Mouse (Mus musculus) adrenal gland, postnatal 36 days (tissue): ENCODE measurements around the gene Htr1d. TPM values are rescaled to one million over a fixed set of nuclear protein-coding genes. Genes with fewer than 3 reads are reported as not detected.
A peak's percentile ranks its signal among the peaks of the same experiment; 100 is the strongest.

Source experiments
- DNase-seq, 2 experiments: peaks; one replicate each; pipeline ENCODE4 v3.0.0; 2021; ENCODE audit warnings: mixed read lengths in 1 of 2
- long read RNA-seq, 2 experiments: library from polyadenylated mRNA; stranded (forward); transcript quantifications; one replicate each; pipeline ENCODE4 v2.0.0; 2021; ENCODE audit warnings: borderline sequencing depth in 2 of 2
- total RNA-seq, 2 experiments: library from RNA; stranded (reverse); gene quantifications; 2 replicates each; pipeline ENCODE4 v1.2.3; 2021

The Htr1d gene
- under 1 TPM in 1 of 2 experiments, not detected in 1; 0.10 TPM for total RNA-seq
- long read RNA-seq, experiment 1, result 0 reads
- long read RNA-seq, experiment 2, result 0 reads

- no peak for DNase-seq
Measured at GRCm38 (mm10) chr4:136423224-136423623, at the start of gene Htr1d. Gene Htr1d, plus strand, starts transcription at chr4:136423524.

- peak; percentile 39 to 51 for DNase-seq
Measured at GRCm38 (mm10) chr4:136377001-136377400, 46.3 kb upstream of the Htr1d start.

DNA sequence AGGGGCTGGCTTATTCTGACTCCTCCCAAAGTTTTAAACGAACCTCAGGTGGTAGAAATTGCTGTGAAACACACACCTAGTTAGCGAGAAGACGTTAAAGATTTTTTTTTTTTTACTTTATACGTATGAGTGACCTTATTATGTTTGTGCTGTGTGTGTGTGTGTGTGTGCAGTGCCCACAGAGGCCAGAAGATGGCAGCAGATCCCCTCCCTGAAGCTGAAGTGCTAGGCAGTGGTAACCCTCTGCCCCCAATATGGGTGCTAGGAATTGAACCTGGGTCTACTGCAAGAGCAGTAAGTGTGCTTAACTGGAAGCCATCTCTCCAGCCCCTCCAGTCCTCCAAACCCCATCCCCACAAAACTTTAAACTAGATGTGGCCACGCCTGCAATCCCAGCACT, 40.3 kb upstream of the Htr1d start:
- DNase-seq, result no peak

GRCm38 (mm10) chr4:136383839-136384238, 39.5 kb upstream of the Htr1d start:
- no peak for DNase-seq

DNA sequence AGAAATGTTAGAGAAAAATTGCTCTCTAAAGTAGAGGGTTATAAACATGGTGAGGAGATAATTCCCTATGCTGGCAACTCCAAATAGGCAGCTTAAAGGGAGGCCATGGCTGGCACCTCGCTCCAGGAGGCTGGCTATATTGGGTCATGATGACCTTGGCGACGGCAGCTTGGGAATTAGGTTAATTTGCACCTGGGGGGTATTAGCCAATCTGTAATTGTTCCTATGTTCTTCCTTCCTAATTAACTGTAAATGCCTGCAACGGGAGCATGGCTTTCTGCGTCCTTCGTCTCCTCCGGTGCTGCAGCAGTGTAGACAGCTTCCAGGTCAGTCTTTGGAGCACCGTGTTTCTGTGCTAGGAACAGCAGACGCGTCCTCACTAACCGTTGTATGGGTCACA, 36.1 kb upstream of the Htr1d start:
- no peak for DNase-seq

DNA sequence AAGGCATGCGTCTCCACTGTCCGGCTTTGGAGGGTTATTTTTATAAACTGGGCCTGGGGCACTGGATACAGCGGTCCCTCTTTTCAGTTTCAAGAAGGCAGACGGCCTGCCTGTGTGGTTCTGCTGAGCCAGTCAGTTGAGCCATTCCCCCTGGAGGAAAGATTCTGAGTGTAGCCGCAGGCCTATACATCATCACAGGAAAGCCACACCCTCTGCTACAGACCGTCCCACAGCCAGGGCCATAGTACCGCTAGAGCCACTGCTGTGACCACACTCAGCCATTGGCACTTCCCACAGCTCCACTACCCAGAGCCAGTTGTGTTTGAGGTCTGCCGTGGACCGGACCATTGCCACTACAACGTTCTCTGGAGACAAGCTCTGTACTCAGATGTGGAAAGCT, 21.5 kb upstream of the Htr1d start:
- no peak for DNase-seq

DNA sequence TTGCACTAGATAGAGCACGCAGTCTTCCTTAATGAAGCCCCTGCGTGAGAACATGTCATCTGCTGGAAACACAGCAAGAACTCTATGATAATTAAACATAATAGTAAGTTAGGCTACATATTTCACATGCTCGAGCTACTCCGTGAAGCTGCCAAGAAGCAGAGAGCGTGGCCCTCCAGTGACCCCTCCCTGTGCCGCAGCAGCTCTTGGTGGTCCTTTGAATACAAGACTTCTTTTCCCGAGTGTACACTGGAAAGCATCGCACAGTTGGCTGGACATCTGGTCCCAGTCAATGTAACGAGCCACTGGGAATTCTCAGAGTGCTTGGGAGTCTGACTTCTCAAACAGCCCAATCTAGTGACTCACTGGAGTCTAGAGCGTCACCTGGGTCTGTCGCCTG, 15.5 kb upstream of the Htr1d start:
- no peak for DNase-seq

DNA sequence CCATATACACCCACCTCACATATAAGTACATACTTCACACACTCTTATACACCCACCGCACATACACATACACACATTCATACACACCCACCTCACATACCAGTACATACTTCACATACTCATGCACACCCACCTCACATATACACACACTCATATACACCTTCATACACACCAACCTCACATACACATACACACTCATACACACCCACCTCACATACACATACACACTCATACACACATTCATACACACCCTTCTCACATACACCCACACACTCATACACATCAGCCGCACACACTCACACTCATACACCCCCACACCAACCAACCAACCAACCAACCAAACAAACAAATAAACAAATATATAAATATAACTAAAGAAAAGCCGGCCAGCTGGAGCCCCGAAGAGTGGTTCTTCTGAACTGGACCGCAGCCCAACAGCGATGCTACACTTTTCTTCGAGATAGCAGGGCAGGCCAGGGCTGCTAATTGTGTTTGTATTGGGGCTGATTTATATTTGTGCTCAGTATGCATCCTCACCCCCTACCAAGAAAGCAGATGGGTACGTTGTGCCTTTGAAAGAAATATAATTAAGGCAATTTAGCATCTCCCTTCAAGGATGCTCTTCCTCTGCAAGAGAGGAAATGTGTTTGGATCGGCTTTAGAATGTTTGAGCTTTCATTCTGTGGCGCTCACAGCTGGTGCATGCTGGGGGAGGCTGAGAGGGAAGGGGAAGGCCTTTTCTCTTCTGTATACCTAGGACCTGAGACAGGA, 11.1 kb upstream of the Htr1d start:
- DNase-seq, result no peak

GRCm38 (mm10) chr4:136415477-136415876, 7.8 kb upstream of the Htr1d start:
- no peak for DNase-seq

GRCm38 (mm10) chr4:136418962-136419361, 4.4 kb upstream of the Htr1d start:
- DNase-seq, result no peak

GRCm38 (mm10) chr4:136419386-136419785, 3.9 kb upstream of the Htr1d start:
- DNase-seq, result no peak

DNA sequence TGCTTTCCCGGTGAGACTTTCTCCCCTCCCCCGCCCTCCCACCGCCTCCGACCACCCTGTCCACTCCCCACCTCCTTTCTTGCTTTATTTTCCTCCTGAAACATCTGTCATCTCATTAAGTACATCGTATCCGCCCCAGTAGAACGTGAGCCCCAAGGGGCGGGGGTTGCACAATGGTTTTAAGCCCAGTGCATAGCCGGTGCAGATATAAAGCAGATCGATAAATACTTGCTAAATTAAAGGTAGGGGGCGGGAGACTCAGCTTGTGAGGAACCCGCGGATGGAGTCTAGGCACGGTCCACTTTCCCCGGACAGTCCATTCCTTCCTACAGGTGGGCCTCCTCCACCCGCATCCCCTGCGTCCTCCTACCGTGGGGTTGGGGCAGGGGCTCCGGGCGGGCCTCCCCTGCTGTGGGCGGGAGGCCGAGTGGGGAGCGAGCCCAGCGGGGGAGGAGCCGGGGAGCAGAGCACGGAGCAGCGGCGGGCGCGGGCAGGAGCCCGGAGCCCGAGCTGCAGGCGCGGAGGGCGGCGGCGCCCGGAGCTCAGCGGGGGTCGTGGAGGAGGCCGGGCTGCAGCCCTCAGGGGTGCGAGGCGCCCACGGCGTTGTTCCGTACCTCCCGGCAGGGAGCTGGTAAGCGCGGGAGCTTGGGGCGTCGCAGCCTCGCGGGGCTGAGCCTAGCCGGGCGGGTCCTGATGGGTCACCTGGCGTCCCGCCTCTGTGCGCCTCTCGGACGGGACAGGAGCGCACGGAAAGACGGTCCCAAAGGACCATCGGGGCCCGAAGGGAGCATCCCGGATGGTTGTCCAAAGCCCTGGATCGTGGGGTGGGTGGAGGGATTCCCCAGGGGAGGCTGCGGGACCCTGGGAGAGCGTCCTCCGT, 1.0 kb downstream of the Htr1d start:
- DNase-seq, result peak in 1 of 2 experiments; percentile 18

- peak; percentile 15 to 35 for DNase-seq
Measured at GRCm38 (mm10) chr4:136425000-136425288, 1.6 kb downstream of the Htr1d start.

GRCm38 (mm10) chr4:136430609-136431375, 7.5 kb downstream of the Htr1d start:
- DNase-seq, result no peak

GRCm38 (mm10) chr4:136431376-136431693, 8.0 kb downstream of the Htr1d start:
- DNase-seq, result peak; percentile 31 to 70

GRCm38 (mm10) chr4:136434029-136434428, 10.7 kb downstream of the Htr1d start:
- DNase-seq, result peak; percentile 68 to 69

GRCm38 (mm10) chr4:136439106-136439505, 15.8 kb downstream of the Htr1d start:
- no peak for DNase-seq

- DNase-seq, result no peak
Measured at GRCm38 (mm10) chr4:136441354-136442043, 18.2 kb downstream of the Htr1d start.

GRCm38 (mm10) chr4:136444561-136444960, 21.2 kb downstream of the Htr1d start:
- DNase-seq, result no peak

GRCm38 (mm10) chr4:136449795-136450194, 26.5 kb downstream of the Htr1d start:
- no peak for DNase-seq

DNA sequence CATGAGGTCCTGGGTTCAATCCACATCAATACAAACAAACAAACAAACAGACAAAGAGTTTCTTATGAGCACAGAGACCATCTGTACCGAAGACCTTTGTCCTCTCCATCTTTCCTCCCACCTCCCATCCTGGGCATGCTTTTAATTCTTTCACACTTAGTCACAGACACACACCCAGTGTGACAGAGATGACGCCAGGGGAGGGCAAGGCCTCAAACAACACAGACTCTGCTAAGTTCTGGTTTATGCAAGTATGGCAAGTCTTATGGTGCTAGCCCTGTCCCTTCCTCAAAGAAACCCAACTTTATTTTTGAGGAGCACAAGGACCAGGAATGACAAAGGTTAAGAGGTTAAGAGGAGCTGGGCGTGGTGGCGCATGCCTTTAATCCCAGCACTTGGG, 26.9 kb downstream of the Htr1d start:
- no peak for DNase-seq

DNA sequence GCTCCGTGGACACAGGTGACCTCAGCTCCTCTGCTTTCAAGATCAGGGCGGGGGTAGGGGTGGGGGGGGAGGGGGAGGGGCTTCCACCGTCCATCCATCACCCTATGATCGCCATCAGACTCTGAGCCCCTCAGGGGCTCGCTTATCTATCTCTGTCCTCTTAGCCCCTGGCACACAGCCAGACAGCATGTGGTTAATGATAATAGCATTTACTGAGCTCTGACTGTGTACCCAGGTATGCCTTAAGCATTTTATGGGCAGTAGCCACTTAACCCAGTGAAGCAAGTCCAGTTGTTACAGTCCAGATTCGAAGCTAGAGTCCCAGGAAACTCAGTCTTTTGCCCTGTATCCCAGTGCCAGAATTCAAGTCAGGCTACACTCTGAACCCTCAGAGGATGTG, 28.2 kb downstream of the Htr1d start:
- no peak for DNase-seq
